Mouse (Mus musculus) B cell, adult 2 months (primary cell): ENCODE results near the gene Tmem125.
A peak's percentile ranks its signal among the peaks of the same experiment; 100 is the strongest.

Source experiments
- DNase-seq, 2 experiments: peaks; one replicate each; pipeline ENCODE4 v3.0.0; 2022

The Tmem125 gene

GRCm38 (mm10) chr4:118543592-118544260, at the start of gene Tmem125:
TSS of gene Tmem125 (minus strand) at chr4:118544044.
- peak; percentile 14 to 17 for DNase-seq

DNA sequence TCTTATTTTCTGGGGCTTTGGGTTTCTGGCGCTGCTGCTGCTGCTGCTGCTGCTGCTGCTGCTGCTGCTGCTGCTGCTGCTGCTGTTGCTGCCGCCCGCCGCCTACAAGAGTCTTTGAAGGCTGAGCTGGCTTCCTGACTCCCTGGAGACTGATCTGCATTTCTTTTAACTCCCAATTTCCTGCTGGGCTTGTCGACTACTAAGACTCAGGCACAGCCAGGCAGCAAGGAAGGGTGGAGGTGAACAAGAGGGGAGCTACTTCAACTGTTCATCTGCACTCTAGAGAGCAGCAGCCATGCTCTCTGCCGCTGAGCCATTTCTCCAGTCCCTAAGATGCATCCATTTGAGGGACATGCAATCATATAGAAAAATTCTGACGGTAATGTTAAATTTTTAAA, 45.9 kb upstream of the Tmem125 start:
- no peak for DNase-seq

GRCm38 (mm10) chr4:118589053-118589732, 45.3 kb upstream of the Tmem125 start:
- no peak for DNase-seq

- DNase-seq = peak; percentile 7 to 8
Measured at GRCm38 (mm10) chr4:118582629-118583028, 38.8 kb upstream of the Tmem125 start.

GRCm38 (mm10) chr4:118581508-118581907, 37.7 kb upstream of the Tmem125 start:
- DNase-seq = no peak

DNA sequence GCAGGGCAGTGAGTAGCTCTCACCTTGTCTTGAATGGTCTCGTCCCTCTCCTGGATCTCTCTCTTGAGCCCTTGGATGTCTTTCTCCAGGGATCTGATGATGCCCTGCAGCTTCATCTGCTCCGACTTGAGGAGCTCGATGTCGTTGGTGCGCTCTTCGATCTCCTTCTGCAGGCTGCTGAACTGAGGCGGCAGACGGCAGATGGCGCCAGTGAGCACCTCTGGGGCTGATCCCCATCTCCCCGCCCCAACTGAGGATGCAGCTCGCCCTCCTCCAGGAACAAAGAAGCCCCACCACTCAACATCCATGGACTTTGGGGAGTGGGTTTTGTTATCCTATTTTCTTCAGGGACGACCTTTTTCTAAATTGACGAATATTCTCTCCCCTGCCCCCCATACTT, 35.5 kb upstream of the Tmem125 start:
- DNase-seq = peak; percentile 37 to 51

- DNase-seq = peak; percentile 80
Measured at GRCm38 (mm10) chr4:118576097-118576496, 32.3 kb upstream of the Tmem125 start.

DNA sequence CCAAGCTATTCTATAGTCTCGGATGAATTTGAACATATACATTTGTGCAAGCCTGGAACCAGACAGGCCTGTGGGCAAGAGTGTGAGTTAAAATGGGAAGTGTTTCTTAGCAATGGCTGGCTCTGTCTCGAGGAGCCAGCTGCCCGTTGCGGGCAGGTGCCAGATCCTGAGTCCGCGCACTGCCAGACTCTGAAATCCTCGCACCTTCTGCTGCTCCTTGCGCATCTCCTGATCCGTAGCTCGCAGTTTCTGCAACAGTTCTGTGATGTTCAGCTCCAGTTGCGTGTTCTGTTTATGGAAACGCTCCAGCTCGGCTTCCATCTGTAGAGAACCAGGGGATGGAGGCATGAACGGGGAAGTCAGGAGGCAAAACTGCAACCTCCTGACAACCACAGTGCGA, 27.6 kb upstream of the Tmem125 start:
- no peak for DNase-seq

DNA sequence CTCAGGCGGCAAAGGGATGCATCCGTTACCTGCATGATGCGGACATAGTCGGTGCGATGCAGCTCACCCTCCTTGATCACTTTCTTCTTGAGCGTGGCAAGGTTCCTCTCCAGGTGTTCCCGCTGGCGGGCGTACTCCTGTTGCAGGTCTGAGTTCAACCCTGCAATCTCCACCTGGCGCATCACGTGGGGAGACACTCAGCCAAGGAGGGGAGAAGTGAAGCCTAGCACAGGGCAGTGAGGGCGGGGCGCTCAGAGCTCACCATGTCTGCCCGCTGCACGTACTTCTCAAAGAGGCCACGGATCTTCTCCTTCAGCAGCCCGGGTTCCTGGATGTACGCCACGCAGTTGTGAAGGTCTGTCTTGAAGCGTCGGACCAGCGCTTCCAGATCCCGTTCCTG, 25.5 kb upstream of the Tmem125 start:
- DNase-seq = no peak

GRCm38 (mm10) chr4:118568709-118569108, 24.9 kb upstream of the Tmem125 start:
- DNase-seq = no peak

GRCm38 (mm10) chr4:118566161-118566676, 22.4 kb upstream of the Tmem125 start:
- DNase-seq = peak; percentile 43 to 49

DNA sequence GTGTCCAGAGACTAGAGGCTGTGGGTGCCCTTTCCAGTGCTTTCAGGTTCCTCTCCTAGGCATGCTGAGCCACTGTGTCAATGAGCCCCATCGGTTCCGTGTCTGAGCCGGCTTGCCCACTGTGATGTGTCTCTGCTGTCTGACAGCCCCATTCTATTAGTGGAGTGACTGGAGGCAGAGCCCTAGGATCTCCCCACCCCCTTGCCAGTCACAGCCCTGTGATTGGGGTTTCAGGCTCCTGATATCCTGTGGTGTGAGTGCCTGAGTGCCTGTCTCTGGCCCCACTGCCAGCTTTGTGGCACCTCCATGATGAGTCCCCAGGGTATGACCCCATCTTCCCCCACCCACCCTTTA, 21.1 kb upstream of the Tmem125 start:
- no peak for DNase-seq

DNA sequence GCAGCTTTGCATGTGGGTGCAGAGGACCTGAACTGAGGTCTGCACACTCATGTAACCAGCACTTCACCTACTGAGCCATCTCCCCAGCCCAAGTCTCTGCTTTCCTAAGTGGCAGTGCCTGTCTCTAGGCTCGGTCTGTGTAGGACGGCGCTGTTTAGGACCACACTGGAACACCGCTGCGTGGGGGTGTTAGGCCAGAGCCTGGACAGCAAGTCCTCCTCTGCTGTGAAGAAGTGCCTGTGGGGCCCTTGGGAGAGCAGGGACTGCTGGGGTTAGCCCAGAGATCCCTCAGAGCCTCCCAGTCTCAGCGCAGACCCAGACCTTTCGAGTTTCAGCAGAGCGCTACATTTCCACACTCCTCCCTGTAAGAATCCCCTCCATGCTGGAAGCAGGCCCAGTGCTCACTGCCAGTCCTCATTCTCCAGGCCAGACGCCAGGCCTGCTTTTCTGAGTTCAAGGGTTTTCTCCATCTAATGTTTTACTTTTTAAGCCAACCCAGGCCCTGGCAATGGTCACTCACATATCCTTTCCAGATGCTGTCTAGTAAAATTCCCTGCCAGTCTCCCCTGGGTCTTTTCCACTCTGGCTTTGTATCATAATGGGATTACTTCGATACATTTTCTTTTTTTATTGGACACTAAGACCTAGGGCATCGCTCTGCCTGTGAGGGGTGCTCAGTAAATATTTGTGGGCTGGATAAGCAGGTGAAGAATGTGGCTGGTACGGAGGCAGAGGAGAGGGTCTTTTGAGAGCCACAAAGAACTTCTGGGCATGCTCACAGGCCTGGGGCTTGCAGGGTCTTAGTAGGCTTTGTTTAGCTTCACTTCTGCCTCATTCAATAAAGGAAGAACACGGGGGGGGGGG, 20.4 kb upstream of the Tmem125 start:
- DNase-seq = no peak

DNA sequence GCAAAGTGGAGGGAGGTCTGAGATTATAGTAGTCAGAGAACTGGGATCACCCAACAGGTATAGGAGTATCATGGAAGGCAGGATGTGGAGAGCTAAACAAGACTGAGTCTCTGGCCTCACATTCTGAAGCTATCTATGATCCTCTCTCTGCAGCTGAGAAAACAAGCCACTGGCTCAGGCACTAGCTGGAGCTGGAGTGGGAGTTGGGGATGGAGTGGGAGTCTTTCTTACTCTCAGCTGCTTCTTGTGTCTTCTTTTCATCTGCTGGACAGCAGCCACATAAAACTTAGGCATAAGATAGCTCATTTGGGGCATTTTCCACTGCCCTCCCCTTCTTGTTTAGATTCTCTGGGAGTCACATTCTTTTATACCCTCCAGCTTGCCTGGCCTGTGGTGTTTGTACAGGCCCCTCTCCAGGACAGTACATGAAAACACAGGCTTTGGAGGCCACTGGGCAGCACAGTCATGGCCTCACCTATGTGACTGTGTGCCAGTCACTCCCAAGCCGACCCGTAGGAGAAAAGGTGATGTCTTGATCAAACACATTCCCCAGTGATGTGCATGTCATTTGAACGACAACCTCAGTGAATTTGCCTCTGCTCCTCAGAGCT, 9.3 kb upstream of the Tmem125 start:
- no peak for DNase-seq

- peak in 1 of 2 experiments; percentile 12 for DNase-seq
Measured at GRCm38 (mm10) chr4:118548130-118548480, 4.3 kb upstream of the Tmem125 start.

DNA sequence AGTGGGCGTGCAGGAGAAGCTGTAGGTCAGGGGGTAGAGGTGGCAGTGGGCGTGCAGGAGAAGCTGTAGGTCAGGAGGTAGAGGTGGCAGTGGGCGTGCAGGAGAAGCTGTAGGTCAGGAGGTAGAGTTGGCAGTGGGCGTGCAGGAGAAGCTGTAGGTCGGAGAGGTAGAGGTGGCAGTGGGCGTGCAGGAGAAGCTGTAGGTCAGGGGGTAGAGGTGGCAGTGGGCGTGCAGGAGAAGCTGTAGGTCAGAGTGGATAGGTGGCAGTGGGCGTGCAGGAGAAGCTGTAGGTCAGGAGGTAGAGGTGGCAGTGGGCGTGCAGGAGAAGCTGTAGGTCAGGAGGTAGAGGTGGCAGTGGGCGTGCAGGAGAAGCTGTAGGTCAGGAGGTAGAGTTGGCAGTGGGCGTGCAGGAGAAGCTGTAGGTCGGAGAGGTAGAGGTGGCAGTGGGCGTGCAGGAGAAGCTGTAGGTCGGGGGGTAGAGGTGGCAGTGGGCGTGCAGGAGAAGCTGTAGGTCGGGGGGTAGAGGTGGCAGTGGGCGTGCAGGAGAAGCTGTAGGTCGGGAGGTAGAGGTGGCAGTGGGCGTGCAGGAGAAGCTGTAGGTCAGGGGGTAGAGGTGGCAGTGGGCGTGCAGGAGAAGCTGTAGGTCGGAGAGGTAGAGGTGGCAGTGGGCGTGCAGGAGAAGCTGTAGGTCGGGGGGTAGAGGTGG, 3.7 kb upstream of the Tmem125 start:
- DNase-seq = peak; percentile 45 to 57

DNA sequence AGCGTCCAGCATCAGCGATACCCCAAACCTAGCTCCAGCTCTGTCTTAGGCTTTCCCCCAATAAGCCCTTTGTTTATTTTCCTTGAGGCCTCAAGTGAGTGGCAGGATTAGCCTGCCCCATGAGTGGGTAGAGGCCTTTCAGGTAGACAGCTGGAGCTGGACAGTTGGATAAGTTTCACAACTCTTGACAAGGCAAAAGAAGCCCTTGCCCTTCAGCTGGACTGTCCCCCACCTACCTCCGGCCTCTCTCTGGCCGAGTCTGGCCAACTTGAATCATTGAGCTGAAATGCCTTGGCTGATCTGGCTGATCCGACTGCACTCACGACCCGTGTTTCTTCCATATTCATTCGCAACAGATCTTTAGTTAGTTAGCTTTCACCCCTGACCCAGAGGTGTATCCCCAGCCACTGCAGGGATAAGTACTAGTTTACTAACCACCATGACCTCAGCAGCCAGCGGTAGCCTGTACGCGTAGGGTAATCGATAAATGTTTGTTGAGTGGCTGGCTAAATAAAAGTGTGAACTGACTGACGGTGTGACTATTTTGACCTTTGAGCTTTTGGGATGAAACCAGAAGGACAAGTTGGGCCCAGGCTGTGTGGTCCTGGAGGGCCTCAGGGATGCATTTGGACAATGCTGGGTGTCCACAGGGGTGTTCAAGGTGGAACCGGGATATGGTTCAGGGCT, 740 bp upstream of the Tmem125 start:
- no peak for DNase-seq

- DNase-seq = no peak
Measured at GRCm38 (mm10) chr4:118543158-118543530, 700 bp downstream of the Tmem125 start.

- DNase-seq = no peak
Measured at GRCm38 (mm10) chr4:118542510-118543157, 1.2 kb downstream of the Tmem125 start.

GRCm38 (mm10) chr4:118539904-118540303, 3.9 kb downstream of the Tmem125 start:
- no peak for DNase-seq

DNA sequence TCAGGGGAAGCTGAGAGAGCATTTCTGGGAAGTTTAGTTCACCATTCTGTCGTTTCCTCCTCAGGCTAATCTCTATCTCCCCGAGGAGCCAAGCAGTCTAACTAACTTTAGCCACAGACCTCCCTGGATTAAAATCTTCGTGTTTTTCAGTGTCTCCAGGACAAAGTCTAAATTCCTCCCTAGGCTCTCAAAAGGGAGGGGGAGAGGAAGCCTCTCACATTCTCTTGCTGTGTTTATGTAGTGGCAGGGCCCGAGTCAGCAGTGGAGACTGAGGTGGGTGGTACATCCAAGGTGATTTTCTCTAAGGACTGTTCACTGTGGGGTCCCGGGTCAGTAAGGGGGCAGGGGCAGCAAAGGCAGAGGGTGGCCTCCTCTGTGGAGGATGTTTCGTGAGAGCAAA, 6.0 kb downstream of the Tmem125 start:
- DNase-seq = no peak
